Mouse (Mus musculus) hindbrain, embryonic 13.5 days (tissue): ENCODE results near the gene Gcgr. TPM values are rescaled to one million over a fixed set of nuclear protein-coding genes. Genes with fewer than 3 reads are reported as not detected.

Experiments
- ATAC-seq: fragments of 200-750 bp; cut with Nextera tagmentation; 2 replicates; pipeline ENCODE4 v1.8.0; 2017; ENCODE audit warnings: moderate TSS enrichment; ENCODE audit not compliant: low FRiP score
- H3K27ac ChIP-seq: fragments of 300-500 bp; sonication (generic); 2 replicates; pipeline ENCODE4 v1.5.1; 2015; ENCODE audit warnings: inconsistent platforms, mild to moderate bottlenecking, moderate library complexity
- H3K27me3 ChIP-seq: fragments of 300-500 bp; sonication (generic); 2 replicates; pipeline ENCODE4 v1.6.1; 2015; ENCODE audit warnings: mild to moderate bottlenecking, inconsistent platforms
- H3K36me3 ChIP-seq: fragments of 300-500 bp; sonication (generic); 2 replicates; pipeline ENCODE4 v1.6.1; 2015; ENCODE audit warnings: mild to moderate bottlenecking, inconsistent platforms
- H3K4me1 ChIP-seq: fragments of 300-500 bp; sonication (generic); replicated peaks from 2 replicates; pipeline ENCODE4 v1.6.1; 2015; ENCODE audit warnings: inconsistent platforms
- H3K4me2 ChIP-seq: fragments of 300-500 bp; sonication (generic); 2 replicates; pipeline ENCODE4 v1.6.1; 2015; ENCODE audit warnings: inconsistent platforms, mild to moderate bottlenecking, moderate library complexity
- H3K4me3 ChIP-seq: fragments of 300-500 bp; sonication (generic); 2 replicates; pipeline ENCODE4 v1.5.1; 2015; ENCODE audit warnings: mild to moderate bottlenecking, inconsistent platforms
- H3K9ac ChIP-seq: fragments of 300-500 bp; sonication (generic); 2 replicates; pipeline ENCODE4 v1.6.1; 2015; ENCODE audit warnings: mild to moderate bottlenecking, inconsistent platforms
- H3K9me3 ChIP-seq: fragments of 300-500 bp; sonication (generic); 2 replicates; pipeline ENCODE4 v1.6.1; 2016; ENCODE audit warnings: inconsistent platforms
- WGBS: fragments of 180-500 bp; shearing (Covaris S2); methylation state at CpG from one replicate; pipeline ENCODE4 v1.1.7; 2015; 5-methylcytosine and 5-hydroxymethylcytosine counted together
- polyA plus RNA-seq: library from polyadenylated mRNA; unstranded; fragments of >200 nt; fragmentation: Nextera tagmentation; extraction: Ambion mirVana; gene quantifications from 2 replicates; pipeline ENCODE4 v1.2.1, GENCODE M21; 2015

Gene Gcgr
- polyA plus RNA-seq, 1 experiment from 2014 or later: 0.19 TPM

- no peaks in the 10 kb centered on the region for H3K27me3 ChIP-seq
- H3K4me3 ChIP-seq: peak overlapping the region; percentile 93
- H3K9me3 ChIP-seq: no peaks in the 10 kb centered on the region
- H3K36me3 ChIP-seq: peaks cover 55% of the 10 kb centered on the region
- H3K27ac ChIP-seq: peak overlapping the region; percentile 89
- 56% methylated on average over 3 of the region's 3 CpGs for WGBS
- ATAC-seq: no peak
- H3K4me2 ChIP-seq: peak overlapping the region; percentile 97
- peaks cover 43% of the 10 kb centered on the region for H3K4me1 ChIP-seq
- peak overlapping the region; percentile 94 for H3K9ac ChIP-seq
These were observed 37.1 kb upstream of the Gcgr start for GRCm38 (mm10) chr11:120493351-120493750.

GRCm38 (mm10) chr11:120493911-120494310, 36.6 kb upstream of the Gcgr start:
- H3K4me1 ChIP-seq: peaks cover 43% of the 10 kb centered on the region
- H3K36me3 ChIP-seq: peaks cover 55% of the 10 kb centered on the region
- peak overlapping the region; percentile 93; the same call in 1 of the 2 replicates for H3K4me3 ChIP-seq
- 90% methylated on average over 3 of the region's 3 CpGs for WGBS
- H3K27me3 ChIP-seq: no peaks in the 10 kb centered on the region
- no peak overlapping the region for H3K27ac ChIP-seq
- ATAC-seq: no peak
- peak overlapping the region; percentile 94 for H3K9ac ChIP-seq
- H3K9me3 ChIP-seq: no peaks in the 10 kb centered on the region
- peak overlapping the region; percentile 97 for H3K4me2 ChIP-seq

- 97% methylated on average over 3 of the region's 3 CpGs for WGBS
- Histone ChIP-seq H3K4me3 (no peak overlapping the region), H3K9ac (no peak overlapping the region), H3K4me1 (peaks cover 19% of the 10 kb centered on the region), H3K36me3 (peaks cover 56% of the 10 kb centered on the region), H3K4me2 (no peak overlapping the region), H3K9me3 (no peaks in the 10 kb centered on the region), H3K27me3 (no peaks in the 10 kb centered on the region), H3K27ac (no peak overlapping the region)
- ATAC-seq: no peak
These were observed 33.1 kb upstream of the Gcgr start for GRCm38 (mm10) chr11:120497436-120497835.

- H3K4me2 ChIP-seq: no peak overlapping the region
- 97% methylated on average over 12 of the region's 12 CpGs for WGBS
- no peak for ATAC-seq
These were observed 32.3 kb upstream of the Gcgr start for GRCm38 (mm10) chr11:120498226-120498625.

GRCm38 (mm10) chr11:120498891-120499290, 31.6 kb upstream of the Gcgr start:
- Histone ChIP-seq H3K36me3 (peaks cover 56% of the 10 kb centered on the region), H3K27me3 (no peaks in the 10 kb centered on the region), H3K4me3 (no peak overlapping the region), H3K4me1 (peaks cover 4% of the 10 kb centered on the region), H3K9me3 (no peaks in the 10 kb centered on the region), H3K9ac (no peak overlapping the region), H3K4me2 (no peak overlapping the region), H3K27ac (no peak overlapping the region)
- 84% methylated on average over 5 of the region's 5 CpGs for WGBS
- no peak for ATAC-seq

More at GRCm38 (mm10) chr11:120498226-120498625, 32.3 kb upstream of the Gcgr start:
- Histone ChIP-seq H3K27me3 (no peaks in the 10 kb centered on the region), H3K4me1 (peaks cover 11% of the 10 kb centered on the region), H3K4me3 (no peak overlapping the region), H3K36me3 (peaks cover 56% of the 10 kb centered on the region), H3K9ac (0 out of 2 replicates have a peak overlapping the region, but pooled peaks have one; percentile 13), H3K9me3 (no peaks in the 10 kb centered on the region), H3K27ac (no peak overlapping the region)

GRCm38 (mm10) chr11:120499894-120500293, 30.6 kb upstream of the Gcgr start:
- Histone ChIP-seq H3K4me3 (no peak overlapping the region), H3K4me1 (no peaks in the 10 kb centered on the region), H3K9me3 (no peaks in the 10 kb centered on the region), H3K9ac (no peak overlapping the region), H3K4me2 (no peak overlapping the region), H3K27ac (no peak overlapping the region), H3K36me3 (peaks cover 46% of the 10 kb centered on the region), H3K27me3 (no peaks in the 10 kb centered on the region)
- 81% methylated on average over 6 of the region's 6 CpGs for WGBS
- no peak for ATAC-seq

GRCm38 (mm10) chr11:120500357-120500756, 30.1 kb upstream of the Gcgr start:
- no peak overlapping the region for H3K9ac ChIP-seq
- no peak overlapping the region for H3K27ac ChIP-seq
- no peaks in the 10 kb centered on the region for H3K9me3 ChIP-seq
- no peaks in the 10 kb centered on the region for H3K27me3 ChIP-seq
- WGBS: 31% methylated on average over 3 of the region's 3 CpGs
- ATAC-seq: no peak
- no peaks in the 10 kb centered on the region for H3K4me1 ChIP-seq
- H3K4me3 ChIP-seq: no peak overlapping the region
- H3K36me3 ChIP-seq: peaks cover 42% of the 10 kb centered on the region
- no peak overlapping the region for H3K4me2 ChIP-seq

GRCm38 (mm10) chr11:120501018-120501417, 29.5 kb upstream of the Gcgr start:
- ATAC-seq: no peak
- Histone ChIP-seq H3K4me1 (no peaks in the 10 kb centered on the region), H3K4me3 (no peak overlapping the region), H3K4me2 (no peak overlapping the region), H3K9ac (no peak overlapping the region), H3K27ac (no peak overlapping the region), H3K9me3 (no peaks in the 10 kb centered on the region), H3K36me3 (peaks cover 35% of the 10 kb centered on the region), H3K27me3 (no peaks in the 10 kb centered on the region)
- 74% methylated on average over 6 of the region's 6 CpGs for WGBS

GRCm38 (mm10) chr11:120501701-120502100, 28.8 kb upstream of the Gcgr start:
- Histone ChIP-seq H3K9me3 (no peaks in the 10 kb centered on the region), H3K4me2 (no peak overlapping the region), H3K4me3 (no peak overlapping the region), H3K4me1 (no peaks in the 10 kb centered on the region), H3K36me3 (peaks cover 28% of the 10 kb centered on the region), H3K27ac (no peak overlapping the region), H3K27me3 (0 out of 2 replicates have a peak, but pooled peaks cover 2% of the 10 kb centered on the region), H3K9ac (no peak overlapping the region)
- ATAC-seq: no peak
- 90% methylated on average over 4 of the region's 4 CpGs for WGBS

- Histone ChIP-seq H3K4me2 (no peak overlapping the region), H3K27me3 (0 out of 2 replicates have a peak, but pooled peaks cover 2% of the 10 kb centered on the region), H3K9ac (no peak overlapping the region), H3K4me1 (peaks cover 5% of the 10 kb centered on the region), H3K4me3 (no peak overlapping the region), H3K27ac (no peak overlapping the region), H3K9me3 (no peaks in the 10 kb centered on the region), H3K36me3 (no peaks in the 10 kb centered on the region)
- ATAC-seq: no peak
- 88% methylated on average over 3 of the region's 3 CpGs for WGBS
These were observed 24.8 kb upstream of the Gcgr start for GRCm38 (mm10) chr11:120505661-120506060.

- no peaks in the 10 kb centered on the region for H3K9me3 ChIP-seq
- H3K27me3 ChIP-seq: 0 out of 2 replicates have a peak, but pooled peaks cover 4% of the 10 kb centered on the region
- 65% methylated on average over 4 of the region's 4 CpGs for WGBS
- H3K4me1 ChIP-seq: peaks cover 7% of the 10 kb centered on the region
- no peak for ATAC-seq
- no peak overlapping the region for H3K4me2 ChIP-seq
- H3K36me3 ChIP-seq: no peaks in the 10 kb centered on the region
- H3K27ac ChIP-seq: no peak overlapping the region
- no peak overlapping the region for H3K9ac ChIP-seq
- no peak overlapping the region for H3K4me3 ChIP-seq
These were observed 23.6 kb upstream of the Gcgr start for GRCm38 (mm10) chr11:120506899-120507298.

- Histone ChIP-seq H3K27me3 (0 out of 2 replicates have a peak, but pooled peaks cover 4% of the 10 kb centered on the region), H3K27ac (no peak overlapping the region), H3K4me1 (peaks cover 7% of the 10 kb centered on the region), H3K9me3 (no peaks in the 10 kb centered on the region), H3K36me3 (no peaks in the 10 kb centered on the region), H3K9ac (no peak overlapping the region), H3K4me2 (no peak overlapping the region), H3K4me3 (no peak overlapping the region)
- WGBS: 78% methylated on average over 13 of the region's 13 CpGs
- no peak for ATAC-seq
These were observed 22.7 kb upstream of the Gcgr start for GRCm38 (mm10) chr11:120507611-120508289.

- Histone ChIP-seq H3K4me2 (no peak overlapping the region), H3K4me1 (peaks cover 11% of the 10 kb centered on the region), H3K27ac (no peak overlapping the region), H3K4me3 (no peak overlapping the region), H3K27me3 (0 out of 2 replicates have a peak, but pooled peaks cover 4% of the 10 kb centered on the region), H3K9me3 (no peaks in the 10 kb centered on the region), H3K36me3 (no peaks in the 10 kb centered on the region), H3K9ac (no peak overlapping the region)
- WGBS: 87% methylated on average over 9 of the region's 9 CpGs
- no peak for ATAC-seq
These were observed 22.1 kb upstream of the Gcgr start for GRCm38 (mm10) chr11:120508290-120508870.
